Mouse (Mus musculus) liver, embryonic 16.5 days (tissue): Measurements from ENCODE around the gene Wasf1. TPM values are rescaled to one million over a fixed set of nuclear protein-coding genes. Genes with fewer than 3 reads are reported as not detected.

ENCODE experiments used
- ATAC-seq: fragments of 200-750 bp; cut with Nextera tagmentation; 2 replicates; pipeline ENCODE4 v1.8.0; 2017; ENCODE audit warnings: low read depth, mild to moderate bottlenecking, moderate number of reproducible peaks, moderate library complexity
- H3K27ac ChIP-seq: fragments of 300-500 bp; sonication (generic); 2 replicates; pipeline ENCODE4 v1.5.1; 2014; ENCODE audit warnings: mild to moderate bottlenecking, low read length
- H3K27me3 ChIP-seq: fragments of 300-500 bp; sonication (generic); 2 replicates; pipeline ENCODE4 v1.6.1; 2014; ENCODE audit warnings: low read depth, low read length, mixed read lengths; ENCODE audit not compliant: control insufficient read depth, insufficient read depth
- H3K36me3 ChIP-seq: fragments of 300-500 bp; sonication (generic); 2 replicates; pipeline ENCODE4 v1.6.1; 2014; ENCODE audit warnings: mild to moderate bottlenecking; ENCODE audit not compliant: control insufficient read depth, insufficient read depth
- H3K4me1 ChIP-seq: fragments of 300-500 bp; sonication (generic); 2 replicates; pipeline ENCODE4 v1.6.1; 2014; ENCODE audit warnings: low read depth, low read length, mixed read lengths; ENCODE audit not compliant: control insufficient read depth
- H3K4me2 ChIP-seq: fragments of 300-500 bp; sonication (generic); 2 replicates; pipeline ENCODE4 v1.6.1; 2014; ENCODE audit warnings: low read depth, low read length, mixed read lengths
- H3K4me3 ChIP-seq: fragments of 300-500 bp; sonication (generic); 2 replicates; pipeline ENCODE4 v1.5.1; 2014; ENCODE audit warnings: low read depth, mild to moderate bottlenecking, low read length
- H3K9ac ChIP-seq: fragments of 300-500 bp; sonication (generic); 2 replicates; pipeline ENCODE4 v1.6.1; 2014; ENCODE audit warnings: low read depth, low read length
- H3K9me3 ChIP-seq: fragments of 300-500 bp; sonication (generic); replicated peaks from 2 replicates; pipeline ENCODE4 v1.6.1; 2016; ENCODE audit warnings: low read length; ENCODE audit not compliant: control insufficient read depth
- WGBS: fragments of 180-500 bp; shearing (Covaris S2); extraction: QIAGEN DNeasy Blood & Tissue Kit; methylation state at CpG from one replicate; pipeline ENCODE4 v1.1.7; 2014; ENCODE audit not compliant: insufficient replicate concordance; 5-methylcytosine and 5-hydroxymethylcytosine counted together
- polyA plus RNA-seq: library from polyadenylated mRNA; unstranded; fragments of >200 nt; fragmentation: Nextera tagmentation; extraction: Ambion mirVana; gene quantifications from 2 replicates; pipeline ENCODE4 v1.2.1, GENCODE M21; 2015

The Wasf1 gene
- polyA plus RNA-seq, 1 experiment from 2014 or later, result 1.3 TPM

GRCm38 (mm10) chr10:40942688-40943087 is 59.4 kb downstream of the Wasf1 start:
- Histone ChIP-seq H3K36me3 (no peaks in the 10 kb centered on the region), H3K27me3 (no peaks in the 10 kb centered on the region), H3K27ac (no peak overlapping the region), H3K4me1 (no peaks in the 10 kb centered on the region), H3K4me2 (no peak overlapping the region), H3K9ac (no peak overlapping the region), H3K4me3 (no peak overlapping the region), H3K9me3 (no peaks in the 10 kb centered on the region)
- no peak for ATAC-seq
- 65% methylated on average over 4 of the region's 4 CpGs for WGBS

DNA sequence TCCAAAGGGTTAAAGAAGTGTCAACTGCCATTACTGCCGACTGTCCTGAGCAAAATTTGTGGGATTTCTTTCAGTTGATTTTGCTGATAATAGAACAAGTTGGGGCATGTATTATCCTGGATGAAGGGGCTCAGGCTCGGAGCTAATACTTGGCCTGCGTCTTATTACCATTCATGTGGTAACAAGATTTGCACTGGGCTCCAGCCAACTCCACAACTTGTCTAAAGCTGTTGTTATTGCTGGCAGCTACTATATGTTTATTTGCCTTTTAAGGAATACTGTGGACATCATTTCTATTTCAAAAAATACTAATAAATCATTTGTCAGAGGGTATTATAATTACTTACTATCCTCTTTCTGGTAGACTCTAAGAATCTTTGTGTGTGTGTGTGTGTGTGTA is 66.9 kb downstream of the Wasf1 start:
- Histone ChIP-seq H3K9ac (no peak overlapping the region), H3K4me2 (no peak overlapping the region), H3K4me1 (no peaks in the 10 kb centered on the region), H3K36me3 (no peaks in the 10 kb centered on the region), H3K4me3 (no peak overlapping the region), H3K27ac (no peak overlapping the region), H3K9me3 (no peaks in the 10 kb centered on the region), H3K27me3 (no peaks in the 10 kb centered on the region)
- no peak for ATAC-seq
- 47% methylated on average over 3 of the region's 3 CpGs for WGBS

GRCm38 (mm10) chr10:40956206-40956605 is 72.9 kb downstream of the Wasf1 start:
- Histone ChIP-seq H3K9me3 (no peaks in the 10 kb centered on the region), H3K4me3 (no peak overlapping the region), H3K36me3 (no peaks in the 10 kb centered on the region), H3K27ac (no peak overlapping the region), H3K9ac (no peak overlapping the region), H3K27me3 (no peaks in the 10 kb centered on the region), H3K4me1 (no peaks in the 10 kb centered on the region), H3K4me2 (no peak overlapping the region)
- ATAC-seq, result no peak
- WGBS, result 68% methylated on average over 5 of the region's 5 CpGs

GRCm38 (mm10) chr10:40961365-40961764 is 78.1 kb downstream of the Wasf1 start:
- no peaks in the 10 kb centered on the region for H3K27me3 ChIP-seq
- H3K4me3 ChIP-seq, result no peak overlapping the region
- no peaks in the 10 kb centered on the region for H3K4me1 ChIP-seq
- no peaks in the 10 kb centered on the region for H3K9me3 ChIP-seq
- H3K36me3 ChIP-seq, result no peaks in the 10 kb centered on the region
- H3K27ac ChIP-seq, result no peak overlapping the region
- ATAC-seq, result no peak
- no peak overlapping the region for H3K4me2 ChIP-seq
- H3K9ac ChIP-seq, result no peak overlapping the region
- WGBS, result 37% methylated on average over 6 of the region's 6 CpGs

DNA sequence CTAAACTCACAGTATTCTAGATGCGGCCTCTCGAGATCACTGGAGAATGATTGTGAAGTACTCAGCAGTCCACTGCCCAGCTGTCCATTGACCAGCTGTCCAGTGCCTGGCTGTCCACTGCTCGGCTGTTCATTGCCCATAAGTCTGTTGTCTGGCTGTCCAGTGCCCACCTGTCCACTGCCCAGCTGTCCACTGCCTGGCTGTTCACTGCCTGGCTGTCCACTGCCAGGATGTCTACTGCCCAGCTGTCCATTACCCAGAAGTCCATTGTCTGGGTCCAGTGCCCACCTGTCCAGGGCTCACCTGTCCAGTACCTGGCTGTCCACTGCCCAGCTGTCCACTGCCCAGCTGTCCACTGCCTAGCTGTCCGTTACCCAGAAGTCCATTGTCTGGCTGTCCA is 78.7 kb downstream of the Wasf1 start:
- H3K9ac ChIP-seq, result no peak overlapping the region
- no peaks in the 10 kb centered on the region for H3K36me3 ChIP-seq
- no peak overlapping the region for H3K4me2 ChIP-seq
- H3K4me3 ChIP-seq, result no peak overlapping the region
- H3K9me3 ChIP-seq, result no peaks in the 10 kb centered on the region
- no peak for ATAC-seq
- no peaks in the 10 kb centered on the region for H3K4me1 ChIP-seq
- H3K27ac ChIP-seq, result no peak overlapping the region
- 59% methylated on average over 4 of the region's 4 CpGs for WGBS
- H3K27me3 ChIP-seq, result no peaks in the 10 kb centered on the region

DNA sequence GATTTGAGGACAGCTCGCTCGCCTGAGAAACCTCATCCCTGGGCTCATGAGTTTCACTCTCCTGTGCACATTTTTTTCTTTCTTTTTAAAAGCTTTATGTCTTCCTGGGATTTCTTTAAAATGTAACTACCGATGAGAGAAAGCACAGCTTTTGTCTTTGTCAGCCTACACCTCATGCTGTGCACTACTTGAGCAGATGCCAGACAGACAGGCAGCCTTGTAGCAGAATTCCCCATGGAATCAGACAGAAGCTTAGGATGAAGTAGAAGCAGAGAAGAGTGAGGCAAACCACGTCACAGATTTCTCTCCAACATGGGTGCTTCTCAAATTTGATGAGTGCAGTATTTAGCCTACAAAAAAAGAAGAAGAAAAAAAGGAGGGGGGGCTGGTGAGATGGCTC is 81.3 kb downstream of the Wasf1 start:
- no peak for ATAC-seq
- Histone ChIP-seq H3K27ac (no peak overlapping the region), H3K27me3 (peaks cover 8% of the 10 kb centered on the region), H3K9ac (no peak overlapping the region), H3K9me3 (no peaks in the 10 kb centered on the region), H3K36me3 (no peaks in the 10 kb centered on the region), H3K4me3 (no peak overlapping the region), H3K4me2 (no peak overlapping the region), H3K4me1 (no peaks in the 10 kb centered on the region)
- 44% methylated on average over 4 of the region's 4 CpGs for WGBS

- no peak for ATAC-seq
- no peak overlapping the region for H3K4me3 ChIP-seq
- 47% methylated on average over 8 of the region's 8 CpGs for WGBS
- peaks cover 8% of the 10 kb centered on the region for H3K27me3 ChIP-seq
- no peak overlapping the region for H3K27ac ChIP-seq
- H3K9ac ChIP-seq, result no peak overlapping the region
- no peak overlapping the region for H3K4me2 ChIP-seq
- H3K9me3 ChIP-seq, result no peaks in the 10 kb centered on the region
- no peaks in the 10 kb centered on the region for H3K36me3 ChIP-seq
- H3K4me1 ChIP-seq, result no peaks in the 10 kb centered on the region
Observed at GRCm38 (mm10) chr10:40968551-40968950, 85.3 kb downstream of the Wasf1 start.

DNA sequence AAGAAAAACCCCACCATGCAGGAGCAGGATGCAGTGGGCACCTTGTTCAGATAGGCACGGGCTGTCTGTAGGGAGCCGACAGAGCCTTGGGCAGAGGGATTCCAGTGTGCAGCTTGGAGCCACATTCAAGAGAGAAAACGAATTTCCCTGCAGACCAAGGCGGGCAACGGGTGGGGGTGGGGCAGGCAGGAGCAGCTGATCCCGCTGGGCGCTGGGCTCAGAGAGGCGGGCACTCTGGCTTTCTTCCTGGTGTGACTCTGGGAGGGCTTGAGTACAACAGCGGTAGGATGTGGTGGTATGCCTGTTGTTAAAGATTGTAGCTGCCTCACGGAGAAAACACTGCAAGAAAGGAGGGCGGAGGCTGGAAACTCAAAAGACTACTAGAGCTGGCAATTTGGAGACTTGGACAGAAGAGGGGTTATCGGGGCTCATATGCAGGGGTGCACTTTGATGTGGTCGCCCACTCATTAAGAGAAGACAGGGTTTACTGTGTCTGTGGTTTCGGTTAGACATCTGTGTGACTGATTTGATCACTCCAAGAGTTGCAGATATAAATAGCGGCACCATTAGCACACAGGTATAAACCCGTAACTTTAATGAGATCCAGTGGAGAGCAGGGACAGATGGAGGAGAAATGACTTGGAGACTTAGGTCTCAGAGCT is 86.2 kb downstream of the Wasf1 start:
- Histone ChIP-seq H3K36me3 (no peaks in the 10 kb centered on the region), H3K9me3 (no peaks in the 10 kb centered on the region), H3K27me3 (peaks cover 8% of the 10 kb centered on the region), H3K27ac (no peak overlapping the region), H3K4me3 (no peak overlapping the region), H3K9ac (no peak overlapping the region), H3K4me2 (no peak overlapping the region), H3K4me1 (no peaks in the 10 kb centered on the region)
- WGBS, result 9% methylated on average over 16 of the region's 16 CpGs
- ATAC-seq, result no peak

DNA sequence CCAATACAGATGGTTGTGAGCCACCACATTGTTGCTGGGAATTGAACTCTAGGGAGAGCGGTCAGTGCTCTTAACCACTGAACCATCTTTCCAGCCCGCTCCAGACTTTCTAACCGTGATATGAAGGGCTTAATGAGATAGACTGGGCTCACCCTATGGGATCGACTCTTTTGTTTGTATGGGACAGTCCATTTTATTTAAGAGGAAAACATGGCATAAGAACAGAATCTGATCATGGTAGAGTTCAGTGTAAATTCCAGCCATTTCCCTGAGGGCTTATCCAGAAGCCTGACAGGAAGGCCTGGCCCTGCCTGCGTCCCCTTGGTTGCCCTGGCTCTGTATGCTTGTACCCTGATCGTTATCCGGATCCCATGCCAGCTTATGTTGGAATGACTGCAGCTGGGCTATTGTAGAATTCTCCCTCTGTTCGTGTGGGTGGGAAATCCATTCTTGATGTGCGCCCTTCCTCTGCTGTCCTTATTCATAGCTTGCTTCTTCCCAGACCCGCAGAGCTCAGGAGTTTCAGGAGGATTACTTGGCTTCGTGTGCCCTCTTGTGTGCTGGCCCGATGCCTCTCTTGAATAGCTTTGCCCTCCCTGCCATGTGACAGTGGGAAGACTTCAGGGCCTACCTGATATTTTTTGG is 87.4 kb downstream of the Wasf1 start:
- no peak for ATAC-seq
- no peak overlapping the region for H3K4me3 ChIP-seq
- H3K9ac ChIP-seq, result no peak overlapping the region
- H3K36me3 ChIP-seq, result no peaks in the 10 kb centered on the region
- H3K27ac ChIP-seq, result no peak overlapping the region
- H3K4me2 ChIP-seq, result no peak overlapping the region
- peaks cover 8% of the 10 kb centered on the region for H3K27me3 ChIP-seq
- H3K4me1 ChIP-seq, result no peaks in the 10 kb centered on the region
- H3K9me3 ChIP-seq, result no peaks in the 10 kb centered on the region
- WGBS, result 70% methylated on average over 12 of the region's 12 CpGs
